Mouse (Mus musculus) adrenal gland, adult (tissue): ENCODE data around the gene Tmie.
A peak's percentile ranks its signal among the peaks of the same experiment; 100 is the strongest.

ENCODE experiments used
- DNase-seq, 2 experiments: peaks; one replicate each; pipeline ENCODE4 v3.0.0; 2022 to 2023; ENCODE audit warnings: low spot score in 1 of 2; ENCODE audit not compliant: inconsistent age in 2 of 2

The Tmie gene

GRCm38 (mm10) chr9:110879998-110880561 is at the start of gene Tmie:
Tmie (minus strand) TSS chr9:110880113.
- DNase-seq = peak; percentile 91 to 93

- DNase-seq = peak; percentile 68 to 90
Measured at GRCm38 (mm10) chr9:110922759-110923158, 42.8 kb upstream of the Tmie start.

GRCm38 (mm10) chr9:110920665-110921419 is 40.9 kb upstream of the Tmie start:
- DNase-seq = no peak

GRCm38 (mm10) chr9:110916786-110917185 is 36.9 kb upstream of the Tmie start, which contains the start of gene Fam240a:
Fam240a (minus strand) TSS chr9:110916861.
- DNase-seq = no peak

GRCm38 (mm10) chr9:110915466-110915865 is 35.6 kb upstream of the Tmie start:
- no peak for DNase-seq

- no peak for DNase-seq
Measured at GRCm38 (mm10) chr9:110914631-110915236, 34.8 kb upstream of the Tmie start.

GRCm38 (mm10) chr9:110909371-110909967 is 29.6 kb upstream of the Tmie start:
- no peak for DNase-seq

- no peak for DNase-seq
Measured at GRCm38 (mm10) chr9:110908631-110909016, 28.7 kb upstream of the Tmie start.

GRCm38 (mm10) chr9:110907838-110908630 is 28.1 kb upstream of the Tmie start:
- DNase-seq = no peak

- no peak for DNase-seq
Measured at GRCm38 (mm10) chr9:110907201-110907837, 27.4 kb upstream of the Tmie start.

- DNase-seq = peak in 1 of 2 experiments; percentile 48
Measured at GRCm38 (mm10) chr9:110902271-110902670, 22.4 kb upstream of the Tmie start.

GRCm38 (mm10) chr9:110901204-110901603 is 21.3 kb upstream of the Tmie start:
- DNase-seq = no peak

GRCm38 (mm10) chr9:110899451-110900008 is 19.6 kb upstream of the Tmie start:
- no peak for DNase-seq

GRCm38 (mm10) chr9:110896595-110896994 is 16.7 kb upstream of the Tmie start:
- DNase-seq = no peak

GRCm38 (mm10) chr9:110895994-110896393 is 16.1 kb upstream of the Tmie start:
- DNase-seq = no peak

- no peak for DNase-seq
Measured at GRCm38 (mm10) chr9:110895507-110895906, 15.6 kb upstream of the Tmie start.

GRCm38 (mm10) chr9:110893429-110893828 is 13.5 kb upstream of the Tmie start:
- no peak for DNase-seq

GRCm38 (mm10) chr9:110892552-110892951 is 12.6 kb upstream of the Tmie start:
- DNase-seq = no peak

GRCm38 (mm10) chr9:110891077-110891828 is 11.3 kb upstream of the Tmie start:
- peak in 1 of 2 experiments; percentile 52 for DNase-seq
